Mouse (Mus musculus) B cell, adult 2 months (primary cell): ENCODE data around the gene Krt87.

Experiments
- DNase-seq, 2 experiments: peaks; one replicate each; pipeline ENCODE4 v3.0.0; 2022

Gene Krt87

DNA sequence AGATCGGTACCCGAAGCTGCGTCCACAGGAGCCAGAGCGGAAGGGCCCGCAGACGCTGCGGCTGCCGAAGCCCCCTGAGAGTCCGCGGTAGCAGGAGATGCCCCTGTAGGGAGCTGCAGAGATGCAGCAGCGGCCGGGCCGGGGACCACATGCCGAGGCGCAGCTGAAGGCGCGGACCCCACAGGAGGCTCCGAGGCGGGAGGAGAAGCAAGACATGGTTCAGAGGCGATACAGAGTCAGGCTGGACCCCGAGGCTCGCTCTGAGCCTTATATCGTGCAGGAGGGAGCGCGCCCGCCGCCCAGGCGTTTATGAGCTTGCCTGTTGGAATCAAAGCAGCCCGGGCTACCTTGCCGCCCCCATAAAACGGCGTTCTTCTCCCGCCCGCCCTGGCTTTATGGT, at the start of gene Krt87:
TSS of gene Krt87 (minus strand) at position 250 of the 400 bp plus-strand sequence.
- no peak for DNase-seq

DNA sequence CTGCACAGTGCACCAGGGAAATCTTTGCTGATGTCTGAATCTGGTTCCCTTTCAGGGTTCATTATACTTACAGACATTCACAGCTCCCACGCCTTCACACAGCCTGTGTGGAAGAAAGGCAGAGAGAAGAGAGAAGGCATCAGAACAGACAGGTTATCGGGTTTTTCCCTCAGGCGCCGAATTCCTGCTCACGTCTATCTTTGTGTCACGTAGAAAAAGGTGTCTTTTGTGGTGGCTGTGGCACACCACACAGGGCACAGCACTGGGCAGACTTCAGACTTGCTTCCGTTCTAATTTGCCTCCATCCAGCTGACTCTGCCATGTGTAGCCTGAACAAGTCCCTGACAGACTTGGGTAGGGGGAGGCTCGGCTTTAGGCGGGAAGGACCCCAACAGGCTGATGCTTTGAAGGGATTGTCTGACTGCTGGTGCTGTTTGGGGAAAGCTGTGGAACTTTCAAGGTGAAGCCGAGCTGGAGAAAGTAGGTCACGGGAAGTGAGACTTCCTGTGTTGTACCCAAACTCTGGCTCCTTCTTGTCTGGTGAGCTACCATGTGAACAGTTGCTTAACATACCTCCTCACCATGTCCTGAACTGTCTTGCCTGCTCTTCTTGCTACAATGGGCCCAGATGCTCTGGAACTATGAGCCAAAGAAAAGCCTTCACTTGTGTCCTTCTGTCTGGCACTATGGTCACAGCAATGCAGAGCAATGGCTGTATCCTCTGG, 47.5 kb upstream of the Krt87 start:
- no peak for DNase-seq

DNA sequence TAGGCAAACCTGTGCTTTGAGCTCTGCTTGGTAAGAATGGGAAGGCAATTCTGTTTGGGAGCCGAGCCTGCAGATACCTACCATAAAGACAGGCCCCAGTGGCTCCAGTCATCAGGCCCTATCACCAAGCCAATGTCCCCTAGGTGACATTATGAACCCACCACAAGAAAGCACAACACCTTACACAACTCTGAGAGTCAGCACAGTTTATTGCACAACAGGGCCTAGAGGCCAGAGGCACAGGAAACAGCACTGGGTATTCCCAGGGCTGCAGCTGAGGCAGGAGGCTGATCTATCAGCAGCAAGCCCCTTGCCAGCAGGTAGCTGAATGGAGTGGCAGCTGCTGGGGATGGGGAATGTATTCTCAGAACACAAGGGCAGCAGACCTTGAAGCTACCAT, 46.3 kb upstream of the Krt87 start:
- DNase-seq, result no peak

- DNase-seq, result no peak
These were observed 45.0 kb upstream of the Krt87 start for GRCm38 (mm10) chr15:101483646-101484045.

- no peak for DNase-seq
These were observed 43.5 kb upstream of the Krt87 start for GRCm38 (mm10) chr15:101482056-101482455.

GRCm38 (mm10) chr15:101479666-101480060, 41.1 kb upstream of the Krt87 start:
- no peak for DNase-seq

- peak; percentile 24 to 37 for DNase-seq
These were observed 40.5 kb upstream of the Krt87 start for GRCm38 (mm10) chr15:101479007-101479665.

DNA sequence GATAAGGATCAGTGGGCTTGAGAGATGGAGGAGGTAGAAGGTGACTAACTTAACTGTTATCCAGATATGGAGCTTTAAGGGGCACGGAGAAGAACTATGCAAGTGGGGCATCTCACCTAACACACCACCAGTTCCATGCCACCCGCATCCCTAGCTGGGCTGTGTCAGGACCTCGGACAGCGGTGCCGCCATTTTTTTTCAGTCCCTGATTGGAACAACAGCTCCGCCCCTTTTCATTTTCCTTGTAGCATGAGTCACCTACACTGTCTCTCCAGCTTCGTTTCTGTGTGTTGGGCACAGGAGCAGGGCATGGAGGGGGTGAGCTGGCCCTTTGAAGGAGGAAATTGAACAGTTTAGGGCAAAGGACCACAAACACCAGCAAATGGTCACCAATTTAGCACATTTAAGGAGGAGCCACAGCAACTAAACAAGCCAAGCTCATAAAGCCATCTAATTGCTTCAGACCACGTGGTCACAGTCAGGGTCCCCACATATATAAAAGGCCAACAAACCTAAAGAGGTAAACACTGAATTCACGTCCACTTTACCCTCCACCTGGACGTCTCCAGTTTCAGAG, 34.4 kb upstream of the Krt87 start, which contains the start of gene Krt86:
TSS of gene Krt86 (plus strand) at position 527 of the 577 bp plus-strand sequence.
- DNase-seq, result no peak

DNA sequence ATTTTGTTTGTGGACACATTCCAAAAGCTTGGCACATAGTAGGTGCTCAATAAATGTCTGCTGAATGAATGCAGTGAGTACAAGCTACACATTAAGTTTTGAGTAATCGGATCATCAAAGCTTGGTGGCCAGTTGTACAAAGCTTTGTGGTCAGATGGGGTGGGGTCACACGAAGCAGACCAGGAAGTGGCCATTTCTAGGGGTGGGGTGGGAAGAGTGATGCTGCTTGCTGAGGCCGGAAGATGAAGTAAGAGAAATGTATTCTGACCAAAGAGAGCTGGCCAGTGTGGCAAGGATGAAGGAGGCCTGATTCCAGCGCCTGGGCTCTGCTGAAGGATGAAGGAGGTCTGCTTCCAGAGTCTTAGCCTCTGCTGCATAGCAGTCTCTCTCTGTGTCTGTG, 30.5 kb upstream of the Krt87 start:
- DNase-seq, result no peak

- DNase-seq, result no peak
These were observed 25.0 kb upstream of the Krt87 start, which contains the start of gene Krt81 for GRCm38 (mm10) chr15:101463651-101464050. Gene Krt81, minus strand, starts transcription at chr15:101463751.

DNA sequence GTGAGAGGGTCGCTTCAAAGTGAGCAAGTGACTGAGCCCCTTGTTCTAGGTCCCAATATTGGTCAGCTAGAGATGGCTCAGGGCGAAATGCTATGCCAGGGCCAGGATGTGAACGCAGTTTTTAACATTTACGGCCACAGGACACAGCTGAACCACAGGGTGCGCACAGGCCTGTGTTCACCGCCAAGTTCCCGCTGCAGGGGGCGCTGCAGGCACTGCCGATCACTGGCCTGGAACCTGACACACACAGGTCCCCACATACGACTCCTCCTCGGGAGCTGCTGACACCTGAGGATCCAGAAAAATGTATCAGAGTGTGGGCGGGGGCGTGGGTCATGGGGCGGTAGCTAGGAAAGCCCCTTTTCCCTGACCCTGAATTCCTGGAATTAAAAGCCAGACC, 20.7 kb upstream of the Krt87 start:
- DNase-seq, result no peak

- no peak for DNase-seq
These were observed 19.8 kb upstream of the Krt87 start for GRCm38 (mm10) chr15:101458361-101458930.

GRCm38 (mm10) chr15:101455891-101456290, 17.3 kb upstream of the Krt87 start:
- DNase-seq, result no peak

DNA sequence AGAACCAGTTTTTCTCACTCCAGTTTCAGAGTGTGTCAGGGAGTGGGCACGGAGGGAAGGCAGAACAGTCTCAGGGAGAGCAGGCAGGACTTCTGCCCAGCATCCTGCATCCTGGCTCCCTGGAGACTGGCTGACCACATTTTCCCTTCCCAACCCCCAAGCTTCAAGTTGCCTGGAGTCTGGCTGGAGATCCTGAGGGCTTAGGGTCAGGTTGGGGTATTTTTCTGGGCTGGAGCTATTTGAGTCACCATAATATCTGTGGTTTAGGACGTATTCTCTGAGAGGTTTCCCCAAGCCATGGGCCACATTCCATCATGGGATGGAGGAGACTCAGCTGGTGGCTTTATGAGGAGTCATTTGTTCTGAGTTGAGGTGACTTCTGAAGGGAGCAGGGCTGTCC, 16.7 kb upstream of the Krt87 start:
- no peak for DNase-seq

- no peak for DNase-seq
These were observed 16.2 kb upstream of the Krt87 start for GRCm38 (mm10) chr15:101454774-101455173.

- DNase-seq, result peak; percentile 44 to 47
These were observed 14.6 kb upstream of the Krt87 start for GRCm38 (mm10) chr15:101453093-101453736.

DNA sequence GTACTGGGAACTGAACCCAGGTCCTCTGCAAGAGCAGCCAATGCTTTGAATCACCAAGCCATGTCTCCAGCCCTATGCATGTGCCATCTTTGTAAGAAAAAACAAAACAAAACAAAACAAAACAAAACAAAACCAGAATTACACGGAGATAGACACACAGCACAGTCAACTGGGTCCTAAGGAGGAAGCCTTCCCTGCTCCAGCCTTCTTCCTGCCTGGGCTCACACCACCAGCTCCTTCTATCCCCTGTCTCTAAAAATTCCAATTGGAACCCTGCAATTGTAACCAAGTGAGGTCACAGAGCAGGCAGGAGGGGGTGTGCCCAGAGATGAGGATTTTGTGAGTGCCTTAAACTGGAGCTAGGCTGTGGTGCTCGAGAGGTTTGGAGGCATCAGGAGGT, 8.8 kb upstream of the Krt87 start, which contains the start of gene Krt88:
TSS of gene Krt88 (plus strand) at position 301 of the 400 bp plus-strand sequence.
- no peak for DNase-seq

DNA sequence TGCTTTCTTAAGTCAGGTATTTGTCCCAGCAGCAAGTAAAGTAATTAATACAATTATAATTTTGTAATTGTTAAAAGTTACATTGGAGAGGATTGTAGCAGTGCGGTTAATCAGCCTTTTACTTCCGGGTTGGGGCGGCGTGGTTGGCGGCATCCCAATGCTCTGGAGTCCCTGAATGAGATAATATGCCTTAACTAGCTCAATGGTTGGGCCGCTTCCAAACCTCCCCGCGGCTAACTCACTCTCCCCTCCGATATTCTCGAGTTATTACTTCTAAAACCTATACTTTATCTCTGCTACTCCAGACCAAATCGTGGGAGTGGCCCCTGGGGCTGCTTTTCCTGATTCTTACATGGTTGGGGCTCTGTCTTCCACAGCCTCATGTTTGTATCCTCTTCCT, 8.0 kb upstream of the Krt87 start:
- no peak for DNase-seq

GRCm38 (mm10) chr15:101440837-101441236, 2.2 kb upstream of the Krt87 start:
- no peak for DNase-seq

DNA sequence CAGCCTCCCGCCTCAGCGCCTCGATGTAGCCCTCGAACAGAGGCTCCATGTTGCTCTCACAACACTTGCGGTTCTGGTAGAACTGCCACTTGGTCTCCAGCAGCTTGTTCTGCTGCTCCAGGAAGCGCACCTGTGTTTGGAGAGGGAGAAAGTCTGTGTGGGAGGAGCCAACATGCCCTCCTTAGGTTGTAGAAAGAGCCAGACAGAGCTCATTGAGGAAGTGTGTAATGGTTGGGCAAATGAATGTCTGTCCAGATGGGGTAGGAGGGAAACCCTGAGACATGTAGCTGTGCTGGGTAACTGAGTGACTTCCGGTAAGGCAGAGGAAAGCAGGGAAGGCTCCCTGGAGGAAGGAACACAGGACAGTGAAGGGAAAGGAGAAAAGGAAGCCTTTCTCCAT, 2.0 kb downstream of the Krt87 start:
- DNase-seq, result no peak

DNA sequence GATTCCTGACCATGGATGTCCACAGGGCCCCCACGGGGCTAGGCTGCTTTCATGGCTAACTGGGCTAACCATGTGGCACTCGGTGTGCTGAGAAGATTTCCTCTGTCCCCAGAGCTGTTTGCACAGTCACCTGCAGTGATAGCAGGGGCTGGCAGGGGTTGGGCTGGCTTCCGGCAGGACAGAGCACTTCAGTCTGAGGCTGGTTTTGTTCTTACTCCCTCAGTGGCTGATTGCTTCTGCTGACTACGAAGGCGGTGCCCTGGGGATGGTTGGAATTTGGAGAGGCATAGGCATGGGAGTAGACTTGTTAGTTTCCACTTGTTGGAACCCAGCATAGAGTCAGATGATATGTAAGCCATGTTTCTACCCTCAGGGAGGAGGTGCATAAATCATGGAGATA, 13.7 kb downstream of the Krt87 start:
- DNase-seq, result no peak

- no peak for DNase-seq
These were observed 17.7 kb downstream of the Krt87 start for GRCm38 (mm10) chr15:101420903-101421302.

GRCm38 (mm10) chr15:101418950-101419349, 19.7 kb downstream of the Krt87 start:
- no peak for DNase-seq
